In the genomic region with DNA sequence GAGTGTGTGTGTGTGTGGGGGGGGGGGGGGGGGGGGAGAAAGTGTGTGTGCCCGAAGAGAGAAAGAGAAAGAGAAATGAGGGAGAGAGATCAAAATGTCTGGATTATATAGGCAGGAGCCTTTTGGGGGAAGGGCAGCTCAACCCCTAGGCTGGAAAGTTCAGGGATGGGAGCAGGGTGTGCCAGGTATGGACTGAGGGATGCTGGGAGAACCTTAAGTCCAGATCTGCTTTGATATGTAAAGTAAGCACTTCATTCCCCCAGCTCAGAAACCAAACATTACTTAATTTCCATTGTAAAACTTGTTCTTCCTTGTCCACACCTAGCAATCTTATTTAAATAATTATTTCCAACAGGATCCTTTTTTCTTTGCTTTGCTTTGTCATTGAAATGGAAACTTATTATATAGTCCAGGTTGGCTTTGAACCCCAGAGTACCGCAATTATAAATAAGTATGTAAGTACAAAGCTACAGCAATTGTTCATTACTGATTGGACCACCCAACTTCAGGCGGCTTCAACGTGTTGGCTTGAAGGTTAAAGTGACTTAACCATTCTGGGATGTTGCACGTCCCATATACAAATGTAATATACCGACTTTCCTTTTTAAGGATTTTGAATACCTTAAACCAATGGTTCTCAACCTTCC, we compare ENCODE assay signal across 17 mouse cellular contexts.
"Had no signal": no experiment of that assay in that cellular context is flagged by ENCODE, and none has a peak within 500 bp of the region (broad histone marks: within the 10 kb centered on the region; RNA-seq: fewer than 3 reads in every experiment).

No protein-coding gene starts in this region.

- H3K36me3 ChIP-seq: liver, embryonic 15.5 days; lung, embryonic 15.5 days; midbrain, embryonic 12.5 days; midbrain, embryonic 15.5 days; neural tube, embryonic 12.5 days; stomach, embryonic 15.5 days had no signal

- H3K9ac ChIP-seq: liver, embryonic 15.5 days; liver, postnatal 0 days; lung, embryonic 15.5 days; midbrain, embryonic 12.5 days; midbrain, embryonic 15.5 days; neural tube, embryonic 12.5 days; stomach, embryonic 15.5 days had no signal

- ATAC-seq: liver, postnatal 0 days; midbrain, embryonic 15.5 days had no signal

- H3K4me3 ChIP-seq: liver, embryonic 15.5 days; lung, embryonic 15.5 days; megakaryocyte, embryonic 14.5 days; midbrain, embryonic 12.5 days; midbrain, embryonic 15.5 days; neural tube, embryonic 12.5 days; stomach, embryonic 15.5 days had no signal

- H3K27me3 ChIP-seq: liver, embryonic 15.5 days; lung, embryonic 15.5 days; megakaryocyte, embryonic 14.5 days; midbrain, embryonic 15.5 days; neural tube, embryonic 12.5 days; stomach, embryonic 15.5 days had no signal

- DNase-seq: liver, postnatal 0 days; lung, adult 2 months; lung, postnatal 10 days; lung, postnatal 36 days; right cerebral cortex, postnatal 14 days; thymus, adult 2 months; thymus, postnatal 25 days; thymus, postnatal 4 days had no signal

- H3K27ac ChIP-seq: liver, embryonic 15.5 days; lung, embryonic 15.5 days; macrophage; midbrain, embryonic 12.5 days; midbrain, embryonic 15.5 days; neural tube, embryonic 12.5 days; stomach, embryonic 15.5 days; stomach, postnatal 0 days had no signal

- H3K4me2 ChIP-seq: liver, embryonic 15.5 days; lung, embryonic 15.5 days; midbrain, embryonic 12.5 days; midbrain, embryonic 15.5 days; neural tube, embryonic 12.5 days; stomach, embryonic 15.5 days had no signal

- H3K9me3 ChIP-seq: liver, embryonic 15.5 days; lung, embryonic 15.5 days; megakaryocyte, embryonic 14.5 days; midbrain, embryonic 12.5 days; midbrain, embryonic 15.5 days; neural tube, embryonic 12.5 days; stomach, embryonic 15.5 days had no signal
